Mouse (Mus musculus) G1E (cell line): ENCODE results near the gene Zkscan7.

Experiments
- CTCF ChIP-seq: IDR thresholded peaks from 2 replicates; pipeline ENCODE4 v1.5.1; 2012; ENCODE audit warnings: low read depth, low read length, inconsistent platforms, mixed read lengths
- TAL1 ChIP-seq: conservative IDR thresholded peaks from 2 replicates; pipeline ENCODE4 v1.6.1; 2012; ENCODE audit warnings: low read depth, low read length, inconsistent platforms, mixed read lengths

DNA sequence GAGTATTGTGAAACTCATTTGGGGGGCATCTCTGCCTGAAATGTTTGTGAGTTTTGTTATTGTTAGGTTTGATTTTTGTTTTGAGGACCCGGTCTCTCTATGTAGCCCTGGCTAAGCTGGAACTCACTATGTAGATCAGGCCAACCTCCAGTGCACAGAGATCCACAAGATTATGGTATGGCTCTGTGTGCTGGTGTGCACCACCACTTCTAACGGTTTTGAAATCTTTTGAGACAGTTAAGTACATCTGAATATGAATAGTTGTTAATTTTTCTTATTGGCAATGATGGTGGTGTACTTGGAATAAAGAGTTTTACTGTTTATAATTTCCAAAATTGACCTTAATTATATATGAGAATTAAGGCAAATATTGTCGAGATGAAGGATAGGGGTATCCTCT lies 37.0 kb downstream of the Zkscan7 start:
- TF ChIP-seq CTCF, result no peak
- no peak for TF ChIP-seq TAL1
